Mouse (Mus musculus) limb, embryonic 12.5 days (tissue): Measurements from ENCODE around the gene Wwc2. TPM values are rescaled to one million over a fixed set of nuclear protein-coding genes. Genes with fewer than 3 reads are reported as not detected.

ENCODE experiments used
- ATAC-seq: fragments of 200-750 bp; cut with Nextera tagmentation; 2 replicates; pipeline ENCODE4 v1.8.0; 2017; ENCODE audit warnings: low read depth, moderate TSS enrichment; ENCODE audit not compliant: insufficient number of reproducible peaks, insufficient read depth, low FRiP score, low TSS enrichment
- H3K27ac ChIP-seq: fragments of 300-500 bp; sonication (generic); 2 replicates; pipeline ENCODE4 v1.5.1; 2016; ENCODE audit warnings: mild to moderate bottlenecking, moderate library complexity
- H3K27me3 ChIP-seq: fragments of 300-500 bp; sonication (generic); 2 replicates; pipeline ENCODE4 v1.6.1; 2016; ENCODE audit warnings: mild to moderate bottlenecking, moderate library complexity
- H3K36me3 ChIP-seq: fragments of 300-500 bp; sonication (generic); 2 replicates; pipeline ENCODE4 v1.6.1; 2016; ENCODE audit warnings: mild to moderate bottlenecking, moderate library complexity
- H3K4me1 ChIP-seq: fragments of 300-500 bp; sonication (generic); replicated peaks from 2 replicates; pipeline ENCODE4 v1.6.1; 2016
- H3K4me2 ChIP-seq: fragments of 300-500 bp; sonication (generic); 2 replicates; pipeline ENCODE4 v1.6.1; 2016; ENCODE audit warnings: mild to moderate bottlenecking, moderate library complexity
- H3K4me3 ChIP-seq: fragments of 300-500 bp; sonication (generic); replicated peaks from 2 replicates; pipeline ENCODE4 v1.5.1; 2016; ENCODE audit warnings: mild to moderate bottlenecking
- H3K9ac ChIP-seq: fragments of 300-500 bp; sonication (generic); replicated peaks from 2 replicates; pipeline ENCODE4 v1.6.1; 2016; ENCODE audit warnings: mild to moderate bottlenecking, moderate library complexity
- H3K9me3 ChIP-seq: fragments of 300-500 bp; sonication (generic); 2 replicates; pipeline ENCODE4 v1.6.1; 2016; ENCODE audit warnings: mild to moderate bottlenecking, moderate library complexity
- WGBS: fragments of 180-500 bp; shearing (Covaris S2); methylation state at CpG from one replicate; pipeline ENCODE4 v1.1.7; 2016; 5-methylcytosine and 5-hydroxymethylcytosine counted together
- polyA plus RNA-seq: library from polyadenylated mRNA; unstranded; fragments of >200 nt; fragmentation: Nextera tagmentation; extraction: Ambion mirVana; gene quantifications from 2 replicates; pipeline ENCODE4 v1.2.1, GENCODE M21; 2016

Gene Wwc2
- polyA plus RNA-seq, 1 experiment from 2014 or later, result 17.0 TPM

- Histone ChIP-seq H3K4me3 (peak overlapping the region; percentile 96), H3K27me3 (no peaks in the 10 kb centered on the region), H3K9me3 (no peaks in the 10 kb centered on the region), H3K4me1 (peaks cover 58% of the 10 kb centered on the region), H3K9ac (peak overlapping the region; percentile 94), H3K4me2 (peak overlapping the region; percentile 93), H3K36me3 (no peaks in the 10 kb centered on the region), H3K27ac (peak overlapping the region; percentile 94)
- WGBS, result under 1% methylated on average over 57 of the region's 66 CpGs
- peak; percentile 22 for ATAC-seq
These were observed 904 bp downstream of the Wwc2 start for GRCm38 (mm10) chr8:47989655-47990385.

- no peaks in the 10 kb centered on the region for H3K36me3 ChIP-seq
- H3K27me3 ChIP-seq, result no peaks in the 10 kb centered on the region
- 15% methylated on average over 8 of the region's 8 CpGs for WGBS
- H3K9me3 ChIP-seq, result no peaks in the 10 kb centered on the region
- H3K9ac ChIP-seq, result peak overlapping the region; percentile 94
- ATAC-seq, result no peak
- peaks cover 63% of the 10 kb centered on the region for H3K4me1 ChIP-seq
- peak overlapping the region; percentile 94; the same call in 1 of the 2 replicates for H3K27ac ChIP-seq
- H3K4me3 ChIP-seq, result peak overlapping the region; percentile 96
- H3K4me2 ChIP-seq, result peak overlapping the region; percentile 93
These were observed 1.5 kb downstream of the Wwc2 start for GRCm38 (mm10) chr8:47989211-47989610.

GRCm38 (mm10) chr8:47988111-47988510 lies 2.6 kb downstream of the Wwc2 start:
- ATAC-seq, result no peak
- Histone ChIP-seq H3K9me3 (no peaks in the 10 kb centered on the region), H3K9ac (no peak overlapping the region), H3K4me1 (peaks cover 68% of the 10 kb centered on the region), H3K4me2 (peak overlapping the region; percentile 37), H3K36me3 (no peaks in the 10 kb centered on the region), H3K27ac (peak overlapping the region; percentile 41; the same call in 1 of the 2 replicates), H3K27me3 (no peaks in the 10 kb centered on the region), H3K4me3 (0 out of 2 replicates have a peak overlapping the region, but pooled peaks have one; percentile 8)
- 45% methylated on average over 15 of the region's 15 CpGs for WGBS

DNA sequence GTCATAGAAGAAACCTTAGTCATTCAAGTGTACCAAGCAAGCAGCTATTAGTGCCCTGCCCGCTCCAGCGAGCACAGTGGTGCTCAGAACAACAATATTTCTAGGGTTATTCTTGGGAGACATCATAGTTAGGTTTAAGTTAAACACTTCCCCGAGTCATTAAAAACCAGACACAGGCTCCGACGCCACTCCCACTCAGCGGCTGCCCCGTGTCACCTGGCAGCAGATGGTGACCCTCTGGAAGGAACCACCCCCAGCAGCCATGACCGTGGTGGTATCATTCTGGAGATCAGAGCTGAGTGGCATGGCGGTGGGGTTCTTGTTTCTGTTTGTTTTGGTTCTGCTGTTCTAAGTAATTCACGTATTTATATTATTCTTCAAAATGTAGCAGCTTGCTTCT lies 5.1 kb downstream of the Wwc2 start:
- WGBS, result 31% methylated on average over 10 of the region's 10 CpGs
- H3K27me3 ChIP-seq, result no peaks in the 10 kb centered on the region
- H3K27ac ChIP-seq, result peak overlapping the region; percentile 71
- peak overlapping the region; percentile 35 for H3K4me2 ChIP-seq
- no peak overlapping the region for H3K4me3 ChIP-seq
- ATAC-seq, result no peak
- H3K4me1 ChIP-seq, result peaks cover 61% of the 10 kb centered on the region
- no peaks in the 10 kb centered on the region for H3K9me3 ChIP-seq
- no peaks in the 10 kb centered on the region for H3K36me3 ChIP-seq
- H3K9ac ChIP-seq, result no peak overlapping the region

DNA sequence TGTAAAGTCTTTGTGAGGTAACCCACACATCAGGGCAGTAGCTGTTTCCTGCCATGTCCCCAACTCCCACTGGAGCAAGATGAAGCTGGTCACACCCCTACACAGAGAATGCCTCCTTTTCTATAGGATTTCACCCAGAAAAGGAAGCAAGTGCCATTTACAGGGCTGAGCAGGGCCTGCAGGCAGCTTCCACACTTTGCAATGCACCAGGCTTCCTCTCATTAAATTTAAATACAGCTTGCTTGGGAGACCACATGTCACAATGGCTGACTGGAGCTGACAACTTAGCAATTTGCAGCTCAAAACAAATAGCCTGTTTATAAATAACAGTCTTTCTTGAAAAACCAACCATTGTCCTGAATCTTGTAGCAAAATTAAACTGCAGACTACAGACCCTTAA lies 5.5 kb downstream of the Wwc2 start:
- peak overlapping the region; percentile 71 for H3K27ac ChIP-seq
- ATAC-seq, result no peak
- no peak overlapping the region for H3K9ac ChIP-seq
- H3K4me3 ChIP-seq, result no peak overlapping the region
- peaks cover 61% of the 10 kb centered on the region for H3K4me1 ChIP-seq
- H3K36me3 ChIP-seq, result no peaks in the 10 kb centered on the region
- H3K4me2 ChIP-seq, result peak overlapping the region; percentile 35
- no peaks in the 10 kb centered on the region for H3K9me3 ChIP-seq
- H3K27me3 ChIP-seq, result no peaks in the 10 kb centered on the region

- no peak for ATAC-seq
- H3K9ac ChIP-seq, result no peak overlapping the region
- H3K36me3 ChIP-seq, result peaks cover 9% of the 10 kb centered on the region; the same call in 1 of the 2 replicates
- no peak overlapping the region for H3K4me3 ChIP-seq
- H3K27me3 ChIP-seq, result no peaks in the 10 kb centered on the region
- WGBS, result 85% methylated on average over 6 of the region's 6 CpGs
- H3K9me3 ChIP-seq, result no peaks in the 10 kb centered on the region
- no peak overlapping the region for H3K27ac ChIP-seq
- H3K4me2 ChIP-seq, result no peak overlapping the region
- H3K4me1 ChIP-seq, result peaks cover 29% of the 10 kb centered on the region
These were observed 9.6 kb downstream of the Wwc2 start for GRCm38 (mm10) chr8:47981075-47981474.

GRCm38 (mm10) chr8:47979876-47980275 lies 10.8 kb downstream of the Wwc2 start:
- no peak overlapping the region for H3K27ac ChIP-seq
- no peak overlapping the region for H3K4me2 ChIP-seq
- ATAC-seq, result no peak
- no peak overlapping the region for H3K4me3 ChIP-seq
- H3K27me3 ChIP-seq, result no peaks in the 10 kb centered on the region
- 86% methylated on average over 8 of the region's 8 CpGs for WGBS
- no peak overlapping the region for H3K9ac ChIP-seq
- H3K36me3 ChIP-seq, result peaks cover 9% of the 10 kb centered on the region; the same call in 1 of the 2 replicates
- no peaks in the 10 kb centered on the region for H3K9me3 ChIP-seq
- H3K4me1 ChIP-seq, result peaks cover 23% of the 10 kb centered on the region

- Histone ChIP-seq H3K36me3 (peaks cover 9% of the 10 kb centered on the region; the same call in 1 of the 2 replicates), H3K4me2 (no peak overlapping the region), H3K4me1 (peaks cover 27% of the 10 kb centered on the region), H3K27ac (no peak overlapping the region), H3K9me3 (no peaks in the 10 kb centered on the region), H3K9ac (no peak overlapping the region), H3K27me3 (no peaks in the 10 kb centered on the region), H3K4me3 (no peak overlapping the region)
- no peak for ATAC-seq
- WGBS, result 84% methylated on average over 6 of the region's 6 CpGs
These were observed 12.0 kb downstream of the Wwc2 start for GRCm38 (mm10) chr8:47978755-47979154.

DNA sequence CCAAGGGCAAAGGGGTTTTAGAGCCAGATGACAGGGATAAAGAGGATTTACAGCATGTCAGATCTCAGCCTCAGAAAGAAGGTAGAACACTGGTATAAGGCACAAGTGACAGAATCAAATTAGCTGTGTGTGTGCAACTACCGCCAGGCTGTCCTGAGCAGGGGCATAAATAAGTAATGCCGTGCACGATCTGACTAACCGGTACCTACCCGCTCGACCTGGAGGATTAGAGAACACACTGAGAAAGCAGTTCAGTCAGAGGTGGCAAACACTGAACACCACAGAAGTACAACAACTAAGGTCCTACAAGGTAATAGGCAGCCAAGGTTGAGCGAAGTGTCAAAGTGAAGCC lies 15.8 kb downstream of the Wwc2 start:
- 0 out of 2 replicates have a peak overlapping the region, but pooled peaks have one; percentile 35 for H3K9ac ChIP-seq
- 33% methylated on average over 7 of the region's 7 CpGs for WGBS
- no peaks in the 10 kb centered on the region for H3K9me3 ChIP-seq
- ATAC-seq, result no peak
- peak overlapping the region; percentile 25 for H3K4me3 ChIP-seq
- no peak overlapping the region for H3K27ac ChIP-seq
- peak overlapping the region; percentile 53 for H3K4me2 ChIP-seq
- H3K4me1 ChIP-seq, result peaks cover 15% of the 10 kb centered on the region
- H3K27me3 ChIP-seq, result no peaks in the 10 kb centered on the region
- H3K36me3 ChIP-seq, result peaks cover 8% of the 10 kb centered on the region; the same call in 1 of the 2 replicates

DNA sequence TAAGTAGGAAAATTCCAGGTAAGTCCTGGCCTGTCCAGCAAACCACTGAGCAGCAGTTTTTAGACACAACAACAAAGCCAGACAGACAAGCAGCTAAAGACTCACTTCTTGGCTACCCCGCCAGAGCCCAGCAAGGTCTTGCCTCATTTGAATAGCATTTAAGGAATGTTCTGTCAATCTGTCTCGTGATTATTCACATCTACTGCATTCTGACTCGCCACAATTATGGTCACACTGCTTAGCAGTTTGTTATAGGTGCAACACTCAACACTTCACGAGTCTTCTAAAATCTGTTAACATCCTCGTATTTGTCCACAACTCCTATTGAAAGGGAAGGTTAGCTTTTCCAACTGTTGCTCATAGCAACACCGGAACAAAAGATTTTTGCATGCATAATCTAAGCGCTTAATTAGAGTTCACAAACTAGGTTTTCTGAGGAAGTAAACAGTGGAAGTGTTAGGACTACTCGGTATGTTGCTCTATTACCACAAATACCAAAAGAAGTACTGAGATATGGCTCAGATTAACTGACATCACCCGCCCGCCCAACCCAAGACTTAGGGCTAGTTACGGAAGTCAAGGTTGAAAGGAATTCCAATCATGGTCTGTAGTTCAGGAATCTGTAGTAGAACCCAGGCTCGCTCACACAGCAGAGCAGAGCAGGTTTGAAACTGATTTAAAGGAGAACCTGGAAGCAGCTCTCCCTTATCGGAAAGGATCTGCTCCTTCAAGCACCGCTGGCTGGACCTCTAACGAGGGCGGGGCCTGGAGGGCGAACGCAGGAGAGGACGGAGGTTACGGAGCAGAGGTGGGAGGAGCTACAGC lies 16.4 kb downstream of the Wwc2 start:
- H3K27ac ChIP-seq, result 0 out of 2 replicates have a peak overlapping the region, but pooled peaks have one; percentile 12
- H3K4me1 ChIP-seq, result peaks cover 15% of the 10 kb centered on the region
- H3K36me3 ChIP-seq, result peaks cover 3% of the 10 kb centered on the region; the same call in 1 of the 2 replicates
- peak overlapping the region; percentile 25 for H3K4me3 ChIP-seq
- WGBS, result 28% methylated on average over 20 of the region's 20 CpGs
- H3K27me3 ChIP-seq, result no peaks in the 10 kb centered on the region
- ATAC-seq, result peak; percentile 52; the same call in 1 of the 2 replicates
- H3K9me3 ChIP-seq, result no peaks in the 10 kb centered on the region
- H3K9ac ChIP-seq, result 0 out of 2 replicates have a peak overlapping the region, but pooled peaks have one; percentile 35
- peak overlapping the region; percentile 53 for H3K4me2 ChIP-seq

DNA sequence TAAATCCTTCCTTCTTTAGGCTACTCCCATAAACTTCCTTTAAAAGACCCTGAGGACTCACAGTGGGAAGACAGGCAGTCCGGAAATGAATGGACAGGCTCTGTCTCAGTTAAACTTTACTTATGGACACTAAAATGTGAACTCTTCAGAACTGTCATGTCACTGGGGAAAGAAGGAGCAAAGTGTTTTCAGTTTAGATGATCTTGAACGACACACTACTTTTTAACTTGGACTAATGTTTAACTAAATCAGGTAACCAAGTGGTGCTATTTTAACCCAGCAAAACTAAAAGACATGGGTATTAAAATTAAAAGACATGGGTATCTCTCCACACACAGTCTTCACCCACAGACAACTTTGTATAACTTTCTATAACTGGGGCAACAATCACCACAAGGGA lies 19.6 kb downstream of the Wwc2 start:
- no peak overlapping the region for H3K27ac ChIP-seq
- no peak overlapping the region for H3K4me3 ChIP-seq
- H3K27me3 ChIP-seq, result no peaks in the 10 kb centered on the region
- no peaks in the 10 kb centered on the region for H3K9me3 ChIP-seq
- no peak overlapping the region for H3K9ac ChIP-seq
- no peak for ATAC-seq
- peaks cover 3% of the 10 kb centered on the region; the same call in 1 of the 2 replicates for H3K36me3 ChIP-seq
- no peak overlapping the region for H3K4me2 ChIP-seq
- WGBS, result 76% methylated on average over 2 of the region's 2 CpGs
- H3K4me1 ChIP-seq, result peaks cover 34% of the 10 kb centered on the region
